Mouse (Mus musculus): ENCODE measurements around the gene Sirpa.

DNA sequence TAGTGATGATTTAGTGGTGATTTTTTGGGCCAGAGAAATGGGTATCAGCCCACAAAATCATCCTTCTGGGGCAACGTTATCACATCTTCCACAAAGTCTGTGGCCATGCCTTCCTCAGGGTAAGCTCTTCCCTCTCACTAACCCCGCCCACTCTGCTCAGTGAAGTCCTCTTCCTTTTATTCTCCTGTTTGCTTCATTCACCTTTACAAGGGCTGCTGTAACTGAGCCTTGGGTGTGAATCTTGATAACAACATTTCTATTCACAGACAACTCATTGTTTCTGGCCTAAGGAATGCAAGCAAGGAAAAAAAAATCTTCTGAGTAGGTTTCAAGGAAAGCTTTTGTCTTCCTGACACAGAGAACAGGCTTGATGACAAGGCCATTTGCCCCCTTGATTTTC is 41.9 kb upstream of the Sirpa start:
- TF ChIP-seq CTCF (IDR thresholded peaks at IDR 0.05; ENCODE audit: low read depth), result no peak
- no peak for TF ChIP-seq EP300 (optimal IDR thresholded peaks at IDR 0.05)
